Mouse (Mus musculus) stomach, postnatal 0 days (tissue): Measurements from ENCODE around the gene Myo18b. TPM values are rescaled to one million over a fixed set of nuclear protein-coding genes. Genes with fewer than 3 reads are reported as not detected.

Experiments
- ATAC-seq: fragments of 200-750 bp; cut with Nextera tagmentation; 2 replicates; pipeline ENCODE4 v1.8.0; 2017; ENCODE audit not compliant: low FRiP score, low TSS enrichment
- DNase-seq: peaks from one replicate; pipeline ENCODE4 v3.0.0-alpha.2; 2016; ENCODE audit warnings: low spot score
- H3K27ac ChIP-seq: fragments of 300-500 bp; sonication (generic); replicated peaks from 2 replicates; pipeline ENCODE4 v1.5.1; 2014; ENCODE audit warnings: mild to moderate bottlenecking, control low read depth
- H3K27me3 ChIP-seq: fragments of 300-500 bp; sonication (generic); 2 replicates; pipeline ENCODE4 v1.6.1; 2014; ENCODE audit warnings: low read length; ENCODE audit not compliant: control insufficient read depth, insufficient read depth
- H3K36me3 ChIP-seq: fragments of 300-500 bp; sonication (generic); 2 replicates; pipeline ENCODE4 v1.6.1; 2014; ENCODE audit warnings: low read length, mixed read lengths; ENCODE audit not compliant: control insufficient read depth, insufficient read depth
- H3K4me1 ChIP-seq: fragments of 300-500 bp; sonication (generic); replicated peaks from 2 replicates; pipeline ENCODE4 v1.6.1; 2014; ENCODE audit warnings: antibody characterized with exemption; ENCODE audit not compliant: control insufficient read depth, insufficient read depth
- H3K4me2 ChIP-seq: fragments of 300-500 bp; sonication (generic); replicated peaks from 2 replicates; pipeline ENCODE4 v1.6.1; 2014; ENCODE audit warnings: low read depth, mild to moderate bottlenecking, control low read depth, moderate library complexity
- H3K4me3 ChIP-seq: fragments of 300-500 bp; sonication (generic); 2 replicates; pipeline ENCODE4 v1.5.1; 2014; ENCODE audit warnings: low read depth, low read length, control low read depth
- H3K9ac ChIP-seq: fragments of 300-500 bp; sonication (generic); 2 replicates; pipeline ENCODE4 v1.6.1; 2014; ENCODE audit warnings: mild to moderate bottlenecking, low read length, control low read depth, mixed read lengths
- H3K9me3 ChIP-seq: fragments of 300-500 bp; sonication (generic); 2 replicates; pipeline ENCODE4 v1.6.1; 2016; ENCODE audit warnings: low read length; ENCODE audit not compliant: control insufficient read depth
- CTCF ChIP-seq: IDR thresholded peaks from 2 replicates; pipeline ENCODE4 v1.5.1; 2016; ENCODE audit warnings: antibody characterized with exemption, low read depth, mild to moderate bottlenecking, moderate library complexity
- EP300 ChIP-seq: optimal IDR thresholded peaks from 2 replicates; pipeline ENCODE3; 2016; ENCODE audit warnings: antibody characterized with exemption
- WGBS: fragments of 180-500 bp; shearing (Covaris S2); extraction: QIAGEN DNeasy Blood & Tissue Kit; methylation state at CpG from one replicate; pipeline ENCODE4 v1.1.7; 2014; 5-methylcytosine and 5-hydroxymethylcytosine counted together
- polyA plus RNA-seq: library from polyadenylated mRNA; unstranded; fragments of >200 nt; fragmentation: Nextera tagmentation; extraction: Ambion mirVana; gene quantifications from 2 replicates; pipeline ENCODE4 v1.2.1, GENCODE M21; 2015

Gene Myo18b
- polyA plus RNA-seq, 1 experiment from 2014 or later: 0.17 TPM

- Histone ChIP-seq H3K36me3 (no peaks in the 10 kb centered on the region), H3K27ac (no peak overlapping the region), H3K4me1 (no peaks in the 10 kb centered on the region), H3K9me3 (no peaks in the 10 kb centered on the region), H3K9ac (no peak overlapping the region), H3K4me3 (no peak overlapping the region), H3K27me3 (no peaks in the 10 kb centered on the region), H3K4me2 (no peak overlapping the region)
- DNase-seq (no peak), ATAC-seq (no peak)
- WGBS: 70% methylated on average over 4 of the region's 4 CpGs
- TF ChIP-seq CTCF (no peak), EP300 (no peak)
Measured at GRCm38 (mm10) chr5:112652036-112652435, 244.1 kb downstream of the Myo18b start.

- 78% methylated on average over 6 of the region's 6 CpGs for WGBS
- H3K27ac ChIP-seq: no peak overlapping the region
- no peak for ATAC-seq
- H3K27me3 ChIP-seq: no peaks in the 10 kb centered on the region
- no peaks in the 10 kb centered on the region for H3K4me1 ChIP-seq
- no peak overlapping the region for H3K4me2 ChIP-seq
- no peaks in the 10 kb centered on the region for H3K9me3 ChIP-seq
- H3K4me3 ChIP-seq: no peak overlapping the region
- TF ChIP-seq CTCF: no peak
- TF ChIP-seq EP300: no peak
- DNase-seq: no peak
- H3K36me3 ChIP-seq: no peaks in the 10 kb centered on the region
- no peak overlapping the region for H3K9ac ChIP-seq
Measured at GRCm38 (mm10) chr5:112649164-112649702, 246.9 kb downstream of the Myo18b start.

GRCm38 (mm10) chr5:112646871-112647270 lies 249.3 kb downstream of the Myo18b start:
- no peak overlapping the region for H3K9ac ChIP-seq
- H3K4me3 ChIP-seq: no peak overlapping the region
- no peak for DNase-seq
- no peak for ATAC-seq
- no peak overlapping the region for H3K4me2 ChIP-seq
- 82% methylated on average over 2 of the region's 2 CpGs for WGBS
- H3K27me3 ChIP-seq: no peaks in the 10 kb centered on the region
- H3K36me3 ChIP-seq: no peaks in the 10 kb centered on the region
- no peaks in the 10 kb centered on the region for H3K4me1 ChIP-seq
- TF ChIP-seq EP300: no peak
- H3K9me3 ChIP-seq: no peaks in the 10 kb centered on the region
- H3K27ac ChIP-seq: no peak overlapping the region

GRCm38 (mm10) chr5:112645535-112645934 lies 250.6 kb downstream of the Myo18b start:
- DNase-seq (no peak), ATAC-seq (no peak)
- Histone ChIP-seq H3K36me3 (no peaks in the 10 kb centered on the region), H3K9me3 (no peaks in the 10 kb centered on the region), H3K27ac (no peak overlapping the region), H3K4me3 (no peak overlapping the region), H3K4me2 (no peak overlapping the region), H3K27me3 (no peaks in the 10 kb centered on the region), H3K4me1 (no peaks in the 10 kb centered on the region), H3K9ac (no peak overlapping the region)
- 70% methylated on average over 2 of the region's 2 CpGs for WGBS
- TF ChIP-seq CTCF (no peak), EP300 (no peak)

- Histone ChIP-seq H3K4me3 (no peak overlapping the region), H3K27me3 (no peaks in the 10 kb centered on the region), H3K36me3 (no peaks in the 10 kb centered on the region), H3K27ac (no peak overlapping the region), H3K4me2 (no peak overlapping the region), H3K4me1 (no peaks in the 10 kb centered on the region), H3K9me3 (no peaks in the 10 kb centered on the region), H3K9ac (no peak overlapping the region)
- DNase-seq (no peak), ATAC-seq (no peak)
- TF ChIP-seq CTCF (no peak), EP300 (no peak)
- 41% methylated on average over 19 of the region's 20 CpGs for WGBS
Measured at GRCm38 (mm10) chr5:112643533-112644272, 252.5 kb downstream of the Myo18b start.

- Histone ChIP-seq H3K9ac (no peak overlapping the region), H3K9me3 (no peaks in the 10 kb centered on the region), H3K4me2 (no peak overlapping the region), H3K4me1 (no peaks in the 10 kb centered on the region), H3K36me3 (no peaks in the 10 kb centered on the region), H3K27ac (no peak overlapping the region), H3K4me3 (no peak overlapping the region), H3K27me3 (no peaks in the 10 kb centered on the region)
- DNase-seq (no peak), ATAC-seq (no peak)
- 57% methylated on average over 10 of the region's 10 CpGs for WGBS
- peak; percentile 68 for TF ChIP-seq CTCF
- no peak for TF ChIP-seq EP300
Measured at GRCm38 (mm10) chr5:112642731-112643130, 253.4 kb downstream of the Myo18b start.
